Mouse (Mus musculus) liver, adult 2 months (tissue): ENCODE results near the gene Pip5k1b.

Experiments
- CTCF ChIP-seq: fragments of 200-500 bp; IDR thresholded peaks from 2 replicates; pipeline ENCODE4 v1.5.1; 2011; ENCODE audit warnings: low read depth, low read length, control low read depth
- POLR2A ChIP-seq: fragments of 200-500 bp; IDR thresholded peaks from 2 replicates; pipeline ENCODE4 v1.6.1; 2011; ENCODE audit warnings: low read length, control low read depth; ENCODE audit not compliant: insufficient read depth; ENCODE audit errors: extremely low read depth

DNA sequence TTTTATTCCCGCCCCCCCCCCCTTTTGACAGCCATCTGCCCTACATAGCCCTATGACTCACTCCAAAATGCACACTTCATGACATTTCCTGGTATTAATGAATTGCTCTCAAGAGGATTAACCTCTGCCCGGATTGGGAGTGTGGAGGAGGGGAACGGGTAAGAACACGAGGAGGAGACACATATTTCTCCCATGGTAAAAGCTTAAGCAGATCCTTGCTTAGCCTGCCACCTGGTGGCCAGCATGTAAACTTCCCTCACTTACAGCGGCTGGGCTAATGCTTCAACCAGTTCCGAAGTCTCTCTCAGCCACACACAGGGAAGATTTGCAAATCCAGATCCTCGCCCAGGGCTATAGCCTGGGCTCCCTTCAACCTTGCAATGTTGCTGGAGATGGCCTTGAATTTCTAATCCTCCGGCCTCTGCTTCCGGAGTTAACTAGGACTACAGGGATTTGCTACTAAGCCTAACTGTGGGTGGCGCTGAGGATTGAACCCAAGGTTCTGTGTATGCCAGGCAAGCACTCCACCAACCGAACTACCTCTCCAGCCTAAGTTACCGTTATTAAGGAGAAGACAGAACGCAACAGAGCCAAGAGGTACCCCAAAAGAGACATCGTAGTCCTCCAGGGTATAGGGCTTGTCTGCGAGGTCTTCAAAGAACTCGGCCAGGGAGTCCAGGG is 283.8 kb downstream of the Pip5k1b start:
- TF ChIP-seq CTCF (peak; percentile 82), POLR2A (no peak)
